Mouse (Mus musculus) induced T-regulatory cell, adult 2 months (primary cell): ENCODE measurements around the gene Prdx6.
A peak's percentile ranks its signal among the peaks of the same experiment; 100 is the strongest.
"Not testable (repeated sequence)": the region's sequence is repeated elsewhere in the genome, so short reads cannot be mapped to it uniquely, and the experiment has no call there.

ENCODE experiments used
- DNase-seq: peaks from one replicate; pipeline ENCODE4 v3.0.0-alpha.2; 2012; ENCODE audit warnings: low read depth

Gene Prdx6

GRCm38 (mm10) chr1:161250031-161250603, 902 bp downstream of the Prdx6 start:
- peak; percentile 63 for DNase-seq

DNA sequence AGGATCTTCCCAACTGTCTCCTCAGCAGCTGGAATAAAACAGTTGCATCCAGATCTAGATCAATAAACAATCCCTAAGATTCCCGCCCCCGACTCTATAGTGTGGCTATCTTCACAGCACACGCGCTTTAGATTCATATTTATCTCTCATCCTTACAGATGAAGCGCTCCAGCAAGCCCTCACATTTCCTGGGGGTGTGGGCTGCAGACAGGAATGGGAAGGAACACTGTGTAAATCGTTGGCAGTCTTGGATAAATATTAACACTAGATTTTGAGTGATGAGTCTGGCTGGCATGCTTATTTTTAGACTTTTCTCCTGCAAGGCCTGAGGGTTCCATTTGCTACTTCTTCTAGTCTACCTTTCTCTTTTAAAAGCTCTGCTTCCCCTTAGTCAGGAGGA, 1.6 kb downstream of the Prdx6 start:
- DNase-seq: no peak

GRCm38 (mm10) chr1:161248685-161249084, 2.3 kb downstream of the Prdx6 start:
- DNase-seq: no peak

DNA sequence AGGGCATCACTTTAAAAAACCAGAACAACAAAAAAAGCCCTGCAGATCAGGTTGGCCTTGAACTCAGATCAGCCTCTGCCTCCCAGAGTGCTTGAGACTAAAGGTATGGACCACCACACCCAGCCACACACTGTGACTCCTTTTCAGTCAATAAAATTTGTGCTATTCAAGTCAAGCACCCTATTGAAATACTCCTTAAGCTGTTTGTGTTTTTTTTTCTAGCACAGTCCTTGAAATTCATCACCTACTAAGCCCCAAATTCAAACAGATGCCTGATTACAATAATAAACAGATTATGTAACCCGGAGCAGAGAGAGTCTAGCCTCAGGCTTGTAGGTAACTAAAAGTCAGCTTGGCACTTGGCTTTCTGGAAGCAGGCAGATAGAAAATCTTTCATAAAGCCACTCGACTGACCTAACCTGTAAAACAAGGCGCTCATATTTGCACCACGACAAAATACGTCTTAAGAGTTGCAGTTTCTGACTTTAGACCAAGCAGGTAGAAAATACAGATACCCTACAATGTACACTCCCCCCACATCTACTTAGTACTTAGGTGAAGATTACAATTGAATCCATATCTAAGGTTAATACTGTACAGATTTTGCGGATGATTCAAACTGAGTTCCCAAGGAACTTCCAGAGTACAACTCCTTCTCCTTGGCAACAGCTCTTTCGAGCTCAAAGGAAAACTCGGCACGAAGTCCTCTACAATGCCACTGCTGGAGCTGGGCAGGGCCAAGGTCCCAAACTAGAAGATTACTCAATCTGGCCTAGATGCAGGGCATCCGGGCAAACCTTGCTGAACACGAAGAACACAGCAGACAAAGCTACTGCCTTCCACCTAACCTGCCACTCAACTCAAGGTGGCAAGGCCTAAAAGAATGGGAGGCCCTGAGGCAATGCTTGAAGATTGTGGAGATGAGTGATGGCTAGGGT, 3.1 kb downstream of the Prdx6 start:
- no peak for DNase-seq

- DNase-seq: no peak
Measured at GRCm38 (mm10) chr1:161247176-161247575, 3.8 kb downstream of the Prdx6 start.

DNA sequence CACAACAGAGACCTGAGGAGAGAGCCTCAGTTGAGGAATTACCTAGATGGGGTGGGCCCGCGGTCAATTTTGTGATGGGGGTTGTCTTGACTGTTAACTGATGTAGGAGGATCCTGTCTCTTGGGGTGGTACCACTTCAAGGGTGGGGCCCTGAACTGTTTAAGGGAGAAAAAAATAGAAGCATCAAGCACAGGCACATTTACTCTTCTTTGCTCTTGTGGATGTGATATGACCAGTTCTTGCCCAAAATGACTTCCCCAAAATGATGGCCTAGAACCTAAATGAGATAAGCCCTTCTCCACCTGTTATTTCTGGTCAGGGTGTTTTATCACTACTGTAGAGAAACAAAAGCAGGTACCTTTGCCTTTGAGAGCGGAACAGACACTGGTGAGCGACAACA, 13.3 kb downstream of the Prdx6 start:
- DNase-seq: no peak

DNA sequence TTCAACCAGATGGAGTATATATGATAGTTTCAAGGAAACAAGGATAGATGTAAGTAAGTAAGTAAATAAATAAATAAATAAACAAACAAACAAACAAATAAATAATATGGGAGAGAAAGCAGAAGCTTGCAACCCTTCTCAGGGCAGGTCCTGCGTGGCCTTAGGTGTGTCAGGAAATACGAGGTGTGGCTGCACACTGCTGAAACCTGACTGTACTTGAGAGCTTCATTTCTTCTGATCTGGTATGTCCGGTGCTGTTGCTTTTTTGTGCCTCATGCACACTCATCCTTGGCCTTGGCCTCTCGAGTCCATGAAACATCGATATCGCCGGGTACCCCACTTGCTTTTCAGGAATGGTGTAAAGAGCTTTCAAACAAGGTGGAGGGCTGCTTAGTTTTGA, 13.7 kb downstream of the Prdx6 start:
- DNase-seq: no peak

GRCm38 (mm10) chr1:161233226-161233839, 17.7 kb downstream of the Prdx6 start:
- DNase-seq: no peak

DNA sequence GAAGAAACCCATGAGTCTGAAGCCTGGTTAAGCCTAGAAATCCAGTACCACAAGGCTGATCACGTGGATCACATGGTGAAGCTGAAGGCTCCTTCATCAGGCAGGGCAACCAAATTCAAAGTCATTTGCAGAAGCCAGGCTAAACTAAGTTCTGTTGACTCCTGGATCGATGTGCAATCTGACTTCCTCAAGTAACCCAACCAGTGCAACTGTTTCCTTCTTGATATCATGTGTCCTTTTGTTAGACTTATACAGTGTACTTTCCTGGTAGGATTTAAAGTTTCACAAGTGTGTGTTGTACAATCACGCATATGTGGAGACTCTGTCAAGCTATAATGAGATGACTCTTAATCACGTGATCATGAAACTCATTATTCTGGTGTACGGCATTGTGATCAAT, 18.8 kb downstream of the Prdx6 start:
- DNase-seq: no peak

GRCm38 (mm10) chr1:161224837-161225236, 26.2 kb downstream of the Prdx6 start:
- DNase-seq: no peak

- DNase-seq: no peak
Measured at GRCm38 (mm10) chr1:161219816-161220215, 31.2 kb downstream of the Prdx6 start.

DNA sequence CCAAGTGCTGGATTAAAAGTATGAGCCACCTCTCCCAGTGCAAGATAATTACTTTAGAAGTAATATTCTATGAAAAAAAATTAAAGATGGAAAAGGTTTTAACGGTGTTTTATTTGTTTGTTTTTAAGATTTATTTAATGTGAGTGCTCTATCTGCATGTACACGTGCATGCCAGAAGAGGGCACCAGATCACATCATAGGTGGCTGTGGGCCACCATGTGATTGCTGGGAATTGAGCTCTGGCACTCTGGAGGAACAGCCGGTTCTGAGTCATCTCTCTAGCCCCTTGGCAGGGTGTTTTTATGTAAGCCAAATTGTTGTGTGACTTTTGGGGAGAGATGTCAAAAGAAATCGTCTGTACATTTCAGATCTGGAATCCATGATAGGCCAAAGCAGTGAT, 36.6 kb downstream of the Prdx6 start:
- DNase-seq: peak; percentile 75

DNA sequence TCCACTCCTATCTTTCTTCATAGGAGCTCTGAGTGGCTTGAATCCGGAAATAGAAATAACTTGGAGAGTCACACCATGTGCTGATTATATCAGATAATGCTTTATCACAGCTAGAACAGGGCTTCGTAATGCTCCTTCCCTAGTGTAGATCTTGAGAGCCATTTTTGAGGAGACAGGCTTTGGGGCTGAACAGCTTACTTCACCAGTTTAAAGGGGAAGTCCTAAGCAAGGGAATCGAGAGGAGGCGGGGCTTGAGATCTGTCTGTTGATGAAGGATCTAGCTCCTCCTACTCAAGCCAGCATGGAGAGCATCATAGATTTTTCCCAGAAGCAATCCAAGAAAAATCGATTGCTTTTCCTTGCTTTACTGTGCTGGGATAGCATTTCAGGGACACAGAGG, 51.2 kb downstream of the Prdx6 start:
- no peak for DNase-seq

GRCm38 (mm10) chr1:161196364-161196763, 54.7 kb downstream of the Prdx6 start:
- DNase-seq: not testable (repeated sequence)

DNA sequence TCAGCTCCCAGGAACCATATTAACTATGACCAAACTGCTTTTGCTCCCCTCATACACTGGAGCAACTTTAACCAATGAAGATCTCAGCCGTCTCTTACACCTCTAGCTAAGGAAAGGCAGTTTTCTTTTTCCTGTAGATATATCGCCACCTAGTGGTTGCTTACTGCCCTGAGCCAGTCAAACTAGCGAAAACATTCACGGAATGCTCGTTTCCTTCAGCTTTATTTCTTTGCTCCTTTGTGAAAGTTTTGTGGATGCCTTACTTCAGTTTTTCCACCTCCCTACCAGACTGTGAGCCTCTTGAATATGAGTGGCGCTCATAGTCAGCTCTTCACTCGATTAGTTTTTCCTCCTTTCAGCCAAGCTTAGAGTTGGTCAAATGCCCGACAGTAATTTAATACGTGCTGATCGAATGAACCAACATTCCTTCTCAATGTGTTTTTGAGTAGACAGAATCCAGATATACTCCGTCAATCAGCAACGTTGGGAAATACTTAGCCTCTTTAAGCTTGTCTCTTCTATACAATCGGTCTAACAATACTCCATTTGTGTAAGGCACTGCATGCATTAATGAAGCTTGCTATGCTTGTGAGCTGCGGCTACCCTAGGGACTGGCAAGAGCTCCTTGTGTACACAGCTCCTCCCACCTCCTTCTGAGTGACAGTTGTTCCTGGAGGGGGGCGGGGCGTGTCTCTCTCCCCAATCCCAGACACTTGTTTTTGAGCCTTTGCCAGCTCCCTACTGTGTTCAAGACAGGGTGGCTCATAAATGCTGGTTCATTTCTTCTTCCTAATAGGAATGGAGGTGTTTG, 55.3 kb downstream of the Prdx6 start:
- peak; percentile 78 for DNase-seq

- DNase-seq: no peak
Measured at GRCm38 (mm10) chr1:161190253-161190910, 60.6 kb downstream of the Prdx6 start.
